Mouse (Mus musculus) limb, embryonic 11.5 days (tissue): Measurements from ENCODE around the gene Cand1. TPM values are rescaled to one million over a fixed set of nuclear protein-coding genes. Genes with fewer than 3 reads are reported as not detected.

Experiments used
- ATAC-seq: fragments of 200-750 bp; cut with Nextera tagmentation; 2 replicates; pipeline ENCODE4 v1.8.0; 2017; ENCODE audit warnings: low read depth; ENCODE audit not compliant: insufficient number of reproducible peaks, low FRiP score, low TSS enrichment
- DNase-seq: peaks from one replicate; pipeline ENCODE4 v3.0.0-alpha.2; 2015; ENCODE audit warnings: low spot score
- H3K27ac ChIP-seq: fragments of 300-500 bp; sonication (generic); replicated peaks from 2 replicates; pipeline ENCODE4 v1.5.1; 2014; ENCODE audit warnings: low read depth, mild to moderate bottlenecking, low read length
- H3K27me3 ChIP-seq: fragments of 300-500 bp; sonication (generic); 2 replicates; pipeline ENCODE4 v1.6.1; 2014; ENCODE audit warnings: mild to moderate bottlenecking, low read length, mixed read lengths; ENCODE audit not compliant: control insufficient read depth, insufficient read depth
- H3K36me3 ChIP-seq: fragments of 300-500 bp; sonication (generic); 2 replicates; pipeline ENCODE4 v1.6.1; 2014; ENCODE audit warnings: mild to moderate bottlenecking, low read length, moderate library complexity, mixed read lengths; ENCODE audit not compliant: control insufficient read depth, insufficient read depth
- H3K4me1 ChIP-seq: fragments of 300-500 bp; sonication (generic); 2 replicates; pipeline ENCODE4 v1.6.1; 2014; ENCODE audit warnings: low read length, mixed read lengths; ENCODE audit not compliant: control insufficient read depth, insufficient read depth
- H3K4me2 ChIP-seq: fragments of 300-500 bp; sonication (generic); 2 replicates; pipeline ENCODE4 v1.6.1; 2014; ENCODE audit warnings: low read depth, mild to moderate bottlenecking, moderate library complexity; ENCODE audit not compliant: severe bottlenecking
- H3K4me3 ChIP-seq: fragments of 300-500 bp; sonication (generic); 2 replicates; pipeline ENCODE4 v1.5.1; 2014; ENCODE audit warnings: low read depth, low read length
- H3K9ac ChIP-seq: fragments of 300-500 bp; sonication (generic); 2 replicates; pipeline ENCODE4 v1.6.1; 2014; ENCODE audit warnings: mild to moderate bottlenecking, low read length
- H3K9me3 ChIP-seq: fragments of 300-500 bp; sonication (generic); 2 replicates; pipeline ENCODE4 v1.6.1; 2016; ENCODE audit warnings: low read length; ENCODE audit not compliant: control insufficient read depth
- WGBS: fragments of 180-500 bp; shearing (Covaris S2); extraction: QIAGEN DNeasy Blood & Tissue Kit; methylation state at CpG from one replicate; pipeline ENCODE4 v1.1.7; 2014; 5-methylcytosine and 5-hydroxymethylcytosine counted together
- polyA plus RNA-seq: library from polyadenylated mRNA; unstranded; fragments of >200 nt; fragmentation: Nextera tagmentation; extraction: Ambion mirVana; gene quantifications from 2 replicates; pipeline ENCODE4 v1.2.1, GENCODE M21; 2014

Gene Cand1
- polyA plus RNA-seq, 1 experiment from 2014 or later: 127 TPM

- 81% methylated on average over 13 of the region's 13 CpGs for WGBS
- ATAC-seq (no peak), DNase-seq (no peak)
- Histone ChIP-seq H3K9me3 (0 out of 2 replicates have a peak, but pooled peaks cover 2% of the 10 kb centered on the region), H3K36me3 (no peaks in the 10 kb centered on the region), H3K4me2 (no peak overlapping the region), H3K9ac (no peak overlapping the region), H3K4me1 (no peaks in the 10 kb centered on the region), H3K27me3 (no peaks in the 10 kb centered on the region), H3K4me3 (no peak overlapping the region), H3K27ac (no peak overlapping the region)
These were observed 70.6 kb downstream of the Cand1 start for GRCm38 (mm10) chr10:119169237-119169636.

DNA sequence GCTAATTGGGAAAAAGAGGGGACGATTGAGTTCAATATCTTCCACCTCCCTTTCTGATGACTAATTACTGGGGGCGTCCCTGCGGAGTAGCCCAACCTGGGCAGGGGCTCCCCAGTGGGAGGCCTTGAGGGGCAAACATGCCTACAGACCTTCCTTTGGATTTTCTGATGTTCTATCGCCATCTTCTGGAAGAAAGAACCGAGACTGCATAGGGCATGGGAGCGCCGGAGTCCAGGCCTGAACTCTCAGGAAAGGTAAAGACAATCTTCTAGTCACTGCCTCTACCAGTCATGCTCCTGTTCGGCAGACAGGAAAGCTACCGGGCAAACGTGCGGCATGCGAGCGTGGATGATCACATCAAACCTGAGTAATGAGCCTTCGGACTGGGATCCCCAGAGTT is 71.1 kb downstream of the Cand1 start:
- Histone ChIP-seq H3K4me3 (no peak overlapping the region), H3K36me3 (no peaks in the 10 kb centered on the region), H3K27ac (no peak overlapping the region), H3K4me1 (no peaks in the 10 kb centered on the region), H3K9ac (no peak overlapping the region), H3K9me3 (0 out of 2 replicates have a peak, but pooled peaks cover 2% of the 10 kb centered on the region), H3K4me2 (no peak overlapping the region), H3K27me3 (no peaks in the 10 kb centered on the region)
- 32% methylated on average over 14 of the region's 14 CpGs for WGBS
- peak; percentile 32 for DNase-seq
- no peak for ATAC-seq

DNA sequence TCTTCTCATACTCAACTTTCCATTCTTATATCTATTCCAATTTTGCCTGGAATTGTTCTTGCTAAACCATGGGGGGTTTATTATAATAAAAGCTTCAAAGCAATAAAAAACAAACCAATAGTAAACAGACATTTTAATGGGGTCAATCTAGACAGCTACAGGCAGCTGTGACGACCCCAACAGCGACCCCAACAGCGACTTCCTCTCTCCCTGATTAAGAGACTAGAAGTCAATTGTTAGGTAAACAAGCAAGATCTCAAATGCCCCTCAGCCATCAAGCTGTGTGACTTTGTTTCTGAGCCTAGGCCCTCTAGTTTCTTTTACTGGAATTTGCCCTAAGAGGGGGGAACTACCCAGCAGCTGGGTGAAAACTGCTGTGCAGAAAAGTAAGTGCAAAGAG is 72.0 kb downstream of the Cand1 start:
- DNase-seq (no peak), ATAC-seq (no peak)
- Histone ChIP-seq H3K4me2 (no peak overlapping the region), H3K27me3 (no peaks in the 10 kb centered on the region), H3K4me3 (no peak overlapping the region), H3K36me3 (no peaks in the 10 kb centered on the region), H3K9ac (no peak overlapping the region), H3K27ac (no peak overlapping the region), H3K4me1 (no peaks in the 10 kb centered on the region), H3K9me3 (0 out of 2 replicates have a peak, but pooled peaks cover 2% of the 10 kb centered on the region)
- WGBS: 15% methylated on average over 3 of the region's 3 CpGs

DNA sequence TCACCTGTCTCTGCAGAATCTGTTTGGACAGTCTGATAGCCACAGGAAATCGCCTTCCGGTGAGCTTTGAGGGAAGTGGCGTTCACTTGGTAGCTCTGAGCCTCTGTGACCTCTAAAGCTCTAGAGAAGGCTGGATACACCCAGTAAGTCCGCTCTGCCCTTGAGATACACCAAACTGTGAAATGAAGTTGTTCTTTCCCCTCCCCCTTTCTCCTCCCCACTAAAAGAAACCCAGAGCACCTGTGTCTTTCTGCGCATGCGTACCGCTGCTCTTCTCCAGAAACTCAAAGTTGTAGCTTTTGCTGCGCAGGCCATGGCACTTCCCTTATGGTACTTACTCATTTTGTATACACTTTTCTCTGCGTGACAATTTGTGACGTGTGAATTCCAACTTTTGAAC is 74.8 kb downstream of the Cand1 start:
- no peak overlapping the region for H3K27ac ChIP-seq
- H3K9me3 ChIP-seq: 0 out of 2 replicates have a peak, but pooled peaks cover 2% of the 10 kb centered on the region
- no peak overlapping the region for H3K9ac ChIP-seq
- H3K4me2 ChIP-seq: no peak overlapping the region
- no peaks in the 10 kb centered on the region for H3K4me1 ChIP-seq
- DNase-seq (no peak), ATAC-seq (no peak)
- 95% methylated on average over 10 of the region's 10 CpGs for WGBS
- H3K36me3 ChIP-seq: no peaks in the 10 kb centered on the region
- H3K27me3 ChIP-seq: no peaks in the 10 kb centered on the region
- H3K4me3 ChIP-seq: no peak overlapping the region

DNA sequence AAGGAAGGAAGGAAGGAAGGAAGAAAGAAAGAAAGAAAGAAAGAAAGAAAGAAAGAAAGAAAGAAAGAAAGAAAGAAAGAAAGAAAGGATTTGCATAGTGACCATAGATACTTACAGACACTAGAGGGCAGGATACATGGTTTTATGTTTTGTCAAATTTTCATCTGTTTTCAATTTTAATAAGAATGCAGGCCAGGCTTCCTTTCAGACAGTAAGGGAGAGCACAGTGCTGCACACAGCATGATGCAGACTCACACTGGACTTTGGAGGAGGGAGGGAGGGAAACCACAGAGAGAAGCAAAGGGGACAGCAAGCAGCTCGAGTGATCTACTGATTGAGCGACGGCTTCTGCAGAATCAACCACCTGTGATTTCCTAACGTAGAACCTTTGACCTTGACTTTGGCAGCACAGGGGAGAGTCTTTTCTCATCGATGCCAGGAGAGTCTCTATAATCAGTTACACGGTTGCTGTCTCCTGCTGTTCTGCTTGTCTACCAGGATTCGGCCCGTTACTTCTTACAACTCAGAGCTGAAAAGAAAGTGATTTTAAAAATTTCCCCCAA is 78.0 kb downstream of the Cand1 start:
- 44% methylated on average over 8 of the region's 8 CpGs for WGBS
- Histone ChIP-seq H3K9ac (no peak overlapping the region), H3K9me3 (0 out of 2 replicates have a peak, but pooled peaks cover 2% of the 10 kb centered on the region), H3K36me3 (no peaks in the 10 kb centered on the region), H3K27me3 (no peaks in the 10 kb centered on the region), H3K4me1 (no peaks in the 10 kb centered on the region), H3K4me2 (no peak overlapping the region), H3K4me3 (no peak overlapping the region), H3K27ac (no peak overlapping the region)
- ATAC-seq: no peak
- peak; percentile 33 for DNase-seq

DNA sequence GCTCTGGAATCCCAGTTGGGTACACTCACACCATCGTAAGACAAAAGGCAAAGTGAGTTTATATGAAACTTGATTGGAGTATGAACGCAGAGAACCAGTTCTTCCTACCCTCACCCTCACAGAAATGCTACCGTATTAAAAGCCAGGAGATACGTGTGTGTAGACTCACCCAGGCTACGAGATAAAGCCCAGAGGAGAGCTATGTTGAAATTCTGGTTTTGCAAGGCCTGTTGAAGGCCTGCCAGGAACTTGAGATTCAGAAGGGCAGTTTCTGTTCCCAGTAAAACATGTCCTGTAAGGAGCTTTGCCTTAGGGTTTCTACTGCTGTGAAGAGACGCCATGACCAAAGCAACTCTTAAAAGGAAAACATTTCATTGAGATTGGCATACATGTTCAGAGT is 79.7 kb downstream of the Cand1 start:
- WGBS: 91% methylated on average over 6 of the region's 6 CpGs
- H3K4me2 ChIP-seq: no peak overlapping the region
- no peaks in the 10 kb centered on the region for H3K9me3 ChIP-seq
- H3K27me3 ChIP-seq: no peaks in the 10 kb centered on the region
- no peaks in the 10 kb centered on the region for H3K36me3 ChIP-seq
- no peak overlapping the region for H3K4me3 ChIP-seq
- H3K27ac ChIP-seq: no peak overlapping the region
- no peaks in the 10 kb centered on the region for H3K4me1 ChIP-seq
- DNase-seq (no peak), ATAC-seq (no peak)
- no peak overlapping the region for H3K9ac ChIP-seq

- Histone ChIP-seq H3K4me1 (no peaks in the 10 kb centered on the region), H3K4me2 (no peak overlapping the region), H3K27ac (no peak overlapping the region), H3K27me3 (no peaks in the 10 kb centered on the region), H3K36me3 (no peaks in the 10 kb centered on the region), H3K9me3 (no peaks in the 10 kb centered on the region), H3K4me3 (no peak overlapping the region), H3K9ac (no peak overlapping the region)
- 73% methylated on average over 4 of the region's 4 CpGs for WGBS
- ATAC-seq: no peak
- DNase-seq: no peak
These were observed 90.6 kb downstream of the Cand1 start for GRCm38 (mm10) chr10:119149261-119149660.
